Mouse (Mus musculus) embryonic facial prominence, embryonic 15.5 days (tissue): ENCODE measurements at regions not wholly inside any gene's neighbourhood (a gene's known extent, or its start where the extent isn't known, plus 50 kb on each side); places are given as distances from the start of the nearest gene placed in this dataset.

Experiments
- ATAC-seq: fragments of 200-750 bp; cut with Nextera tagmentation; 2 replicates; pipeline ENCODE4 v1.8.0; 2017; ENCODE audit warnings: low read depth, moderate TSS enrichment; ENCODE audit not compliant: insufficient number of reproducible peaks, low FRiP score, low TSS enrichment
- H3K27ac ChIP-seq: fragments of 300-500 bp; sonication (generic); replicated peaks from 2 replicates; pipeline ENCODE4 v1.5.1; 2015; ENCODE audit warnings: mild to moderate bottlenecking, inconsistent platforms
- H3K27me3 ChIP-seq: fragments of 300-500 bp; sonication (generic); 2 replicates; pipeline ENCODE4 v1.6.1; 2015; ENCODE audit warnings: inconsistent platforms
- H3K36me3 ChIP-seq: fragments of 300-500 bp; sonication (generic); 2 replicates; pipeline ENCODE4 v1.6.1; 2015; ENCODE audit warnings: mild to moderate bottlenecking, inconsistent platforms
- H3K4me1 ChIP-seq: fragments of 300-500 bp; sonication (generic); 2 replicates; pipeline ENCODE4 v1.6.1; 2015; ENCODE audit warnings: inconsistent platforms
- H3K4me2 ChIP-seq: fragments of 300-500 bp; sonication (generic); replicated peaks from 2 replicates; pipeline ENCODE4 v1.6.1; 2015; ENCODE audit warnings: mild to moderate bottlenecking, inconsistent platforms
- H3K4me3 ChIP-seq: fragments of 300-500 bp; sonication (generic); replicated peaks from 2 replicates; pipeline ENCODE4 v1.5.1; 2015; ENCODE audit warnings: mild to moderate bottlenecking, inconsistent platforms
- H3K9ac ChIP-seq: fragments of 300-500 bp; sonication (generic); 2 replicates; pipeline ENCODE4 v1.6.1; 2015; ENCODE audit warnings: inconsistent platforms
- H3K9me3 ChIP-seq: fragments of 300-500 bp; sonication (generic); replicated peaks from 2 replicates; pipeline ENCODE4 v1.6.1; 2016; ENCODE audit warnings: inconsistent platforms
- WGBS: fragments of 180-500 bp; shearing (Covaris S2); methylation state at CpG from one replicate; pipeline ENCODE4 v1.1.7; 2015; 5-methylcytosine and 5-hydroxymethylcytosine counted together

DNA sequence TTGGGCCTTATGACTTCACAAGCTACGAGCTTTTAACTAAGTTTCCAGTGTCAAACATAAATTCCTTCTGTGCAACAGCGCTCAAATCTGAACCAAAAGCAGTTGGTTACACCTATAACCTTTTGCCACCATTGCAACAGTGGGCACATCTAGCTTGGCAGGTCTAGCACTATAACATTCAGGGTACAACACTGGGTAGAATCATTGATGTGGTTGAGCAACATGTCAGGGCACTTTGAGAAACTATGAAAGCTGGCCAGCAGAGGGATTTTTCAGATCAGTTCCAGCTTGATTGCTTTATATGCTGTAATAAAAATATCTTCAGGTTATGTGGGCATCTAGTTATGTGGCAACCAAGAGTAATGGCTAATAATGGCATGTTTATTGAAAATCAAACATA, 63.8 kb upstream of the Slc7a11 start:
- WGBS = 87% methylated on average over 2 of the region's 2 CpGs
- no peak overlapping the region for H3K9ac ChIP-seq
- H3K9me3 ChIP-seq = no peaks in the 10 kb centered on the region
- H3K27me3 ChIP-seq = no peaks in the 10 kb centered on the region
- ATAC-seq = no peak
- H3K27ac ChIP-seq = no peak overlapping the region
- no peaks in the 10 kb centered on the region for H3K4me1 ChIP-seq
- H3K36me3 ChIP-seq = no peaks in the 10 kb centered on the region
- H3K4me2 ChIP-seq = no peak overlapping the region
- no peak overlapping the region for H3K4me3 ChIP-seq
